In the genomic region with DNA sequence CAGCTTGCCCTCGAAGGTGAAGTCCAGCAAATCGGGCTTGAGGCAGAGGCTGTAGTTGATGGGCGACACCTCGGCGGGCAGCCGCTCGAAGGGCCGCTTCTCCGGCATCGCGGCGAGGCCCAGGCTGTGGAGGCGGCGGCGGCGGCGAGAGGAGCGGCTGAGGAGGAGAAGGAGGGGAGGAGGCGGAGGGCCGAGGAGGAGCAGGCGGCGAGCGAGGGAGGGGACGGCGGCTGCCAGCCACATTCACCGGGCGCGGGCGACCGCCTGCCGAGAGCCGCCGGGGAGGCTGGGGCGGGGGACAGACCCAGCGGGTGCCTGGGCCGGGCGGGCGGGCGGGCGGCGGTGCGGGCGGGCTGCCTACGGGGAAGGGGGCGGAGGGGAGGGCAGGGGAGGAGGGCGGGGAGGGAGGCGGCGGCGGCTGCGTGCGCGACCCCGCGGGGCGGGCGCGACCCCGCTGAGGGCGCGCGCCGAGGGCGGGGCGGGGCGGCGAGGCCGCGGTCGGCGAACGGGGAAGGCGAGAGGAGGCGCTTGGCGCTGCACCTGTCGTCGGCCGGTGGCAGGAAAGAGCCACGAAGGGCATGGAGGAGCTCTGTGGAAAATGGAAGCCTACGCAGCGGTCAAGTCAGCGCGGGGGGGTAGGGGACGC, we compare ENCODE assay signal across 8 mouse cellular contexts. TPM values are rescaled to one million over a fixed set of nuclear protein-coding genes. Genes with fewer than 3 reads are reported as not detected.
DNase-seq lines count a peak whose midpoint lies in the region; ATAC-seq lines count a peak whose summit lies in the region.

Gene Npepps, minus strand, starts transcription at position 423 of the 646 bp plus-strand sequence.

- ATAC-seq in heart, embryonic 14.5 days (ENCODE audit: insufficient number of reproducible peaks, insufficient read depth, low FRiP score, low read depth) = peak; percentile 64
- peak; percentile 86 for ATAC-seq in liver, embryonic 15.5 days (ENCODE audit: insufficient read depth)
- peak; percentile 60 for ATAC-seq in neural tube, embryonic 11.5 days (ENCODE audit: insufficient read depth, low FRiP score, low TSS enrichment)
- peak; percentile 81 for ATAC-seq in stomach, embryonic 16.5 days (ENCODE audit: insufficient read depth, low FRiP score)

- WGBS in forebrain, embryonic 10.5 days = 1% methylated on average over 56 of the region's 83 CpGs
- WGBS in heart, embryonic 14.5 days = under 1% methylated on average over 40 of the region's 83 CpGs
- WGBS in liver, embryonic 15.5 days (ENCODE audit: insufficient replicate concordance) = 1% methylated on average over 68 of the region's 83 CpGs
- under 1% methylated on average over 30 of the region's 83 CpGs for WGBS in neural tube, embryonic 11.5 days
- under 1% methylated on average over 51 of the region's 83 CpGs for WGBS in stomach, embryonic 16.5 days

- H3K36me3 ChIP-seq in forebrain, embryonic 10.5 days (replicated peaks) = peaks cover 5% of the 10 kb centered on the region; the same call in 1 of the 2 replicates
- H3K36me3 ChIP-seq in heart, embryonic 14.5 days (ENCODE audit: control insufficient read depth, insufficient read depth, low read length) = no peaks in the 10 kb centered on the region
- H3K36me3 ChIP-seq in liver, embryonic 15.5 days (replicated peaks) = no peaks in the 10 kb centered on the region
- H3K36me3 ChIP-seq in neural tube, embryonic 11.5 days (ENCODE audit: control insufficient read depth, insufficient read depth, low read length) = no peaks in the 10 kb centered on the region
- no peaks in the 10 kb centered on the region for H3K36me3 ChIP-seq in stomach, embryonic 16.5 days (ENCODE audit: control insufficient read depth, insufficient read depth, low read length)

- no peaks in the 10 kb centered on the region for H3K9me3 ChIP-seq in forebrain, embryonic 10.5 days
- no peaks in the 10 kb centered on the region for H3K9me3 ChIP-seq in heart, embryonic 14.5 days (ENCODE audit: control insufficient read depth, low read length)
- no peaks in the 10 kb centered on the region for H3K9me3 ChIP-seq in liver, embryonic 15.5 days (replicated peaks)
- no peaks in the 10 kb centered on the region for H3K9me3 ChIP-seq in neural tube, embryonic 11.5 days (ENCODE audit: control insufficient read depth, low read length)
- no peaks in the 10 kb centered on the region for H3K9me3 ChIP-seq in stomach, embryonic 16.5 days (replicated peaks; ENCODE audit: control insufficient read depth, low read length)

- peaks cover 3% of the 10 kb centered on the region; the same call in 1 of the 2 replicates for H3K27me3 ChIP-seq in forebrain, embryonic 10.5 days (ENCODE audit: poor library complexity, severe bottlenecking)
- H3K27me3 ChIP-seq in heart, embryonic 14.5 days (ENCODE audit: control insufficient read depth, insufficient read depth, low read length) = no peaks in the 10 kb centered on the region
- no peaks in the 10 kb centered on the region; the same call in 1 of the 2 replicates for H3K27me3 ChIP-seq in liver, embryonic 15.5 days
- no peaks in the 10 kb centered on the region for H3K27me3 ChIP-seq in neural tube, embryonic 11.5 days (ENCODE audit: control insufficient read depth, insufficient read depth, low read length)
- H3K27me3 ChIP-seq in stomach, embryonic 16.5 days (ENCODE audit: control insufficient read depth, insufficient read depth, low read length) = no peaks in the 10 kb centered on the region

- peaks cover 19% of the 10 kb centered on the region for H3K4me1 ChIP-seq in forebrain, embryonic 10.5 days
- H3K4me1 ChIP-seq in heart, embryonic 14.5 days (ENCODE audit: control insufficient read depth in 2 of 2, insufficient read depth in 2 of 2, low read length in 2 of 2) = peaks cover 3 to 25% of the 10 kb centered on the region in 2 experiments; a peak in 3 of 4 replicates
- H3K4me1 ChIP-seq in liver, embryonic 15.5 days (replicated peaks) = peaks cover 41% of the 10 kb centered on the region
- peaks cover 8% of the 10 kb centered on the region for H3K4me1 ChIP-seq in neural tube, embryonic 11.5 days (ENCODE audit: control insufficient read depth, insufficient read depth, low read length)
- peaks cover 15% of the 10 kb centered on the region; the same call in 1 of the 2 replicates for H3K4me1 ChIP-seq in stomach, embryonic 16.5 days (ENCODE audit: control insufficient read depth, insufficient read depth, low read length)

- peak within 1 kb of the TSS; percentile 99 for H3K4me3 ChIP-seq in forebrain, embryonic 10.5 days
- H3K4me3 ChIP-seq in heart, embryonic 14.5 days (ENCODE audit: control insufficient read depth in 1 of 2, insufficient read depth in 1 of 2, low read depth in 1 of 2, low read length in 2 of 2) = peak within 1 kb of the TSS; percentile 76 to 93
- peak within 1 kb of the TSS; percentile 97 for H3K4me3 ChIP-seq in liver, embryonic 15.5 days (replicated peaks)
- H3K4me3 ChIP-seq in neural tube, embryonic 11.5 days (ENCODE audit: low read depth, low read length) = peak within 1 kb of the TSS; percentile 89
- H3K4me3 ChIP-seq in stomach, embryonic 16.5 days (replicated peaks; ENCODE audit: low read length) = peak within 1 kb of the TSS; percentile 100

- peak within 1 kb of the TSS; percentile 86 for H3K4me2 ChIP-seq in heart, embryonic 14.5 days (ENCODE audit: low read length)
- peak within 1 kb of the TSS; percentile 95 for H3K4me2 ChIP-seq in liver, embryonic 15.5 days
- H3K4me2 ChIP-seq in neural tube, embryonic 11.5 days (ENCODE audit: low read depth) = peak within 1 kb of the TSS; percentile 72
- H3K4me2 ChIP-seq in stomach, embryonic 16.5 days (ENCODE audit: low read depth, low read length) = peak within 1 kb of the TSS; percentile 68

- peak; percentile 59 to 65 for DNase-seq in CD8-positive naive resting alpha-beta T cell, adult 2 months (ENCODE audit: low read depth in 2 of 2, low spot score in 2 of 2)
- DNase-seq in c-Kit-negative CD71-positive TER-119-positive erythroid progenitor cells, embryonic 14.5 days (ENCODE audit: low read depth, low spot score) = peak; percentile 50
- peak; percentile 83 for DNase-seq in forebrain, embryonic 10.5 days (ENCODE audit: extremely low spot score, low spot score)
- DNase-seq in kidney, postnatal 14 days = peak; percentile 88
- peak; percentile 81 for DNase-seq in neural tube, embryonic 11.5 days (ENCODE audit: low spot score)

- H3K9ac ChIP-seq in heart, embryonic 14.5 days (ENCODE audit: low read length) = peak within 1 kb of the TSS; percentile 98
- H3K9ac ChIP-seq in liver, embryonic 15.5 days = peak within 1 kb of the TSS; percentile 97
- peak within 1 kb of the TSS; percentile 98 for H3K9ac ChIP-seq in neural tube, embryonic 11.5 days (ENCODE audit: low read length)
- H3K9ac ChIP-seq in stomach, embryonic 16.5 days (ENCODE audit: low read length) = peak within 1 kb of the TSS; percentile 100

- H3K27ac ChIP-seq in forebrain, embryonic 10.5 days = peak within 1 kb of the TSS; percentile 99
- H3K27ac ChIP-seq in heart, embryonic 14.5 days (replicated peaks in 1 of 2; ENCODE audit: control insufficient read depth in 1 of 2, insufficient read depth in 1 of 2, low read depth in 2 of 2, low read length in 2 of 2) = peak within 1 kb of the TSS; percentile 84 to 98
- H3K27ac ChIP-seq in liver, embryonic 15.5 days (replicated peaks) = peak within 1 kb of the TSS; percentile 88
- H3K27ac ChIP-seq in neural tube, embryonic 11.5 days (ENCODE audit: low read depth, low read length) = peak within 1 kb of the TSS; percentile 94
- peak within 1 kb of the TSS; percentile 98 for H3K27ac ChIP-seq in stomach, embryonic 16.5 days (ENCODE audit: low read length)

RNA-seq across cellular contexts. Expression of gene Npepps, which starts in this region (rescaled TPM):
- 96.2 and 101 TPM in 2 replicates for polyA plus RNA-seq in forebrain, embryonic 10.5 days (2016; fragmentation: Nextera tagmentation; extraction: Ambion mirVana)
- 86.9 and 90.0 TPM in 2 replicates for polyA plus RNA-seq in heart, embryonic 14.5 days (2014; fragmentation: Nextera tagmentation; extraction: Ambion mirVana)
- polyA plus RNA-seq in liver, embryonic 15.5 days (2015; fragmentation: Nextera tagmentation; extraction: Ambion mirVana) = 18.6 and 21.4 TPM in 2 replicates
- polyA plus RNA-seq in neural tube, embryonic 11.5 days (2014; fragmentation: Nextera tagmentation; extraction: Ambion mirVana) = 98.6 and 102 TPM in 2 replicates
- 94.7 and 95.8 TPM in 2 replicates for polyA plus RNA-seq in stomach, embryonic 16.5 days (2015; fragmentation: Nextera tagmentation; extraction: Ambion mirVana)

Comparison
In these comparisons a context has a peak if more than half of its experiments do, and no peak if none do; other contexts are left out.
1. Peak in every context shown above with its lines: DNase-seq, ATAC-seq, H3K4me3 ChIP-seq and H3K27ac ChIP-seq.